Mouse (Mus musculus): ENCODE measurements at regions not wholly inside any gene's neighbourhood (a gene's known extent, or its start where the extent isn't known, plus 50 kb on each side); places are given as distances from the start of the nearest gene placed in this dataset.

- DNase-seq (ENCODE audit: low spot score) = no peak
- Histone ChIP-seq H3K27ac (ENCODE audit: low read depth) (no peak overlapping the region), H3K9ac (replicated peaks; ENCODE audit: low read depth, low read length) (no peak overlapping the region), H3K27me3 (ENCODE audit: control insufficient read depth, insufficient read depth, low read length) (no peaks in the 10 kb centered on the region), H3K4me3 (ENCODE audit: low read depth, low read length) (no peak overlapping the region), H3K4me1 (ENCODE audit: control insufficient read depth, insufficient read depth) (peaks cover 8% of the 10 kb centered on the region; the same call in 1 of the 2 replicates), H3K36me3 (replicated peaks; ENCODE audit: control insufficient read depth, insufficient read depth, low read length) (no peaks in the 10 kb centered on the region), H3K4me2 (ENCODE audit: low read depth, low read length) (no peak overlapping the region), H3K9me3 (replicated peaks; ENCODE audit: control insufficient read depth, low read length) (no peaks in the 10 kb centered on the region)
- 71% methylated on average over 5 of the region's 5 CpGs for WGBS
- no peak for TF ChIP-seq CTCF (IDR thresholded peaks at IDR 0.05; ENCODE audit: low read depth)
- TF ChIP-seq EP300 (IDR thresholded peaks at IDR 0.05; ENCODE audit: low read depth) = no peak
- no peak for ATAC-seq (ENCODE audit: insufficient read depth, low read depth)
Measured at GRCm38 (mm10) chr3:21545156-21545893, 531.1 kb upstream of the Tbl1xr1 start.

DNA sequence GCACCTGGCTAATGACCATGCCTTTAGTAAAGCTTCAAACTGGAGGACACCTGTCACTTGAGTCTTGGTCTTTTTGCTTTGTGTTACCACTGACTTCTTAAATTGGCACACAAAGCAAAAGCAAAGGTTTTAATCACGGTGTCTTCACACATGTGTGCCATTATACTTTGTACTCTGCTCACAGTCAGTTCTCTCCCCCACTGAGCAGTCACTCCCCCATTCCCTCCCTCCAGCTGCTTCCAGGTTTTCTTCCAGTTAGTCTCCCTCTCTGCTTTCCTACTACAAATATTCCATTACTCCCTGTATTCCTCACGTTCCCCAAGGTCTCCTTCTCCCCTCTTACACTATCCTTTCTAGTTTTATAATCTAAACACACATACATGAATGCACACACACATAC lies 530.0 kb upstream of the Tbl1xr1 start:
- Histone ChIP-seq H3K9me3 (replicated peaks; ENCODE audit: control insufficient read depth, low read length) (no peaks in the 10 kb centered on the region), H3K4me2 (ENCODE audit: low read depth, low read length) (no peak overlapping the region), H3K4me1 (ENCODE audit: control insufficient read depth, insufficient read depth) (peaks cover 8% of the 10 kb centered on the region; the same call in 1 of the 2 replicates), H3K36me3 (replicated peaks; ENCODE audit: control insufficient read depth, insufficient read depth, low read length) (no peaks in the 10 kb centered on the region), H3K9ac (replicated peaks; ENCODE audit: low read depth, low read length) (no peak overlapping the region), H3K27me3 (ENCODE audit: control insufficient read depth, insufficient read depth, low read length) (no peaks in the 10 kb centered on the region), H3K27ac (ENCODE audit: low read depth) (no peak overlapping the region), H3K4me3 (ENCODE audit: low read depth, low read length) (no peak overlapping the region)
- ATAC-seq (ENCODE audit: insufficient read depth, low read depth) = no peak
- TF ChIP-seq EP300 (IDR thresholded peaks at IDR 0.05; ENCODE audit: low read depth) (no peak), CTCF (IDR thresholded peaks at IDR 0.05; ENCODE audit: low read depth) (no peak)
- no peak for DNase-seq (ENCODE audit: low spot score)
- 68% methylated on average over 2 of the region's 2 CpGs for WGBS

DNA sequence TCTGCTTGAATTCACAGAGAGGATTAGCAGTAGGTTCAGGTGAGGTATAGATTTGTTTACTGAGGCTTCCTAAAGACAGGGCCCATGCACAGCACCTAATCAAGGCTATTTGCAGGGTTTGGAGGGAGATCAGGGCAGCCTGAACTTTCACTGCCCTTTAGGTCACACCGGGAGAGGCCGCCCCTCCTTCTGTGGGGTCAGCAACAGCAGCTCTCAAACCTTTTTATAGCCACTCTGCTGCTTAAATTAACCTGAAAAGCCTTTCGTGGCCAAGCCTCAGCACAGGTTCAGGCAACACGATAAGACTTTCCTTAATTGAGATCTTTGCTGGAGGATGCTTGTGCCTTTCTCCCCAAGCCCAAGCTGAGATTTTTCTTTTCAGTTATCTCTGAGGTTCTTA lies 526.8 kb upstream of the Tbl1xr1 start:
- Histone ChIP-seq H3K9ac (replicated peaks; ENCODE audit: low read depth, low read length) (no peak overlapping the region), H3K4me1 (ENCODE audit: control insufficient read depth, insufficient read depth) (peaks cover 14% of the 10 kb centered on the region), H3K9me3 (replicated peaks; ENCODE audit: control insufficient read depth, low read length) (no peaks in the 10 kb centered on the region), H3K4me3 (ENCODE audit: low read depth, low read length) (no peak overlapping the region), H3K4me2 (ENCODE audit: low read depth, low read length) (no peak overlapping the region), H3K36me3 (replicated peaks; ENCODE audit: control insufficient read depth, insufficient read depth, low read length) (no peaks in the 10 kb centered on the region), H3K27ac (ENCODE audit: low read depth) (no peak overlapping the region), H3K27me3 (ENCODE audit: control insufficient read depth, insufficient read depth, low read length) (no peaks in the 10 kb centered on the region)
- DNase-seq (ENCODE audit: low spot score) = no peak
- WGBS = 20% methylated on average over 4 of the region's 4 CpGs
- ATAC-seq (ENCODE audit: insufficient read depth, low read depth) = no peak
- TF ChIP-seq EP300 (IDR thresholded peaks at IDR 0.05; ENCODE audit: low read depth) (no peak), CTCF (IDR thresholded peaks at IDR 0.05; ENCODE audit: low read depth) (no peak)

GRCm38 (mm10) chr3:21553159-21553758 lies 523.2 kb upstream of the Tbl1xr1 start:
- H3K4me1 ChIP-seq (ENCODE audit: control insufficient read depth, insufficient read depth) = peaks cover 14% of the 10 kb centered on the region
- no peak overlapping the region for H3K27ac ChIP-seq (ENCODE audit: low read depth)
- ATAC-seq (ENCODE audit: insufficient read depth, low read depth) (no peak), DNase-seq (ENCODE audit: low spot score) (no peak)
- H3K27me3 ChIP-seq (ENCODE audit: control insufficient read depth, insufficient read depth, low read length) = no peaks in the 10 kb centered on the region
- no peaks in the 10 kb centered on the region for H3K36me3 ChIP-seq (replicated peaks; ENCODE audit: control insufficient read depth, insufficient read depth, low read length)
- no peak overlapping the region for H3K4me2 ChIP-seq (ENCODE audit: low read depth, low read length)
- no peak overlapping the region for H3K4me3 ChIP-seq (ENCODE audit: low read depth, low read length)
- H3K9me3 ChIP-seq (replicated peaks; ENCODE audit: control insufficient read depth, low read length) = no peaks in the 10 kb centered on the region
- TF ChIP-seq EP300 (IDR thresholded peaks at IDR 0.05; ENCODE audit: low read depth) (no peak), CTCF (IDR thresholded peaks at IDR 0.05; ENCODE audit: low read depth) (no peak)
- WGBS = 45% methylated on average over 3 of the region's 3 CpGs
- H3K9ac ChIP-seq (replicated peaks; ENCODE audit: low read depth, low read length) = no peak overlapping the region

- TF ChIP-seq EP300 (IDR thresholded peaks at IDR 0.05; ENCODE audit: low read depth) = no peak
- TF ChIP-seq CTCF (IDR thresholded peaks at IDR 0.05; ENCODE audit: low read depth) = no peak
Measured at GRCm38 (mm10) chr3:21553859-21554258, 522.6 kb upstream of the Tbl1xr1 start.

More at GRCm38 (mm10) chr3:21553859-21554258, 522.6 kb upstream of the Tbl1xr1 start:
- Histone ChIP-seq H3K4me3 (ENCODE audit: low read depth, low read length) (no peak overlapping the region), H3K36me3 (replicated peaks; ENCODE audit: control insufficient read depth, insufficient read depth, low read length) (no peaks in the 10 kb centered on the region), H3K27ac (ENCODE audit: low read depth) (no peak overlapping the region), H3K9me3 (replicated peaks; ENCODE audit: control insufficient read depth, low read length) (no peaks in the 10 kb centered on the region), H3K9ac (replicated peaks; ENCODE audit: low read depth, low read length) (no peak overlapping the region), H3K27me3 (ENCODE audit: control insufficient read depth, insufficient read depth, low read length) (no peaks in the 10 kb centered on the region), H3K4me2 (ENCODE audit: low read depth, low read length) (no peak overlapping the region), H3K4me1 (ENCODE audit: control insufficient read depth, insufficient read depth) (peaks cover 14% of the 10 kb centered on the region)
- DNase-seq (ENCODE audit: low spot score) (no peak), ATAC-seq (ENCODE audit: insufficient read depth, low read depth) (no peak)
- 83% methylated on average over 1 of the region's 1 CpGs for WGBS

All from heart, postnatal 0 days (tissue).